Mouse (Mus musculus) heart, embryonic 15.5 days (tissue): Measurements from ENCODE around the gene Amz2. TPM values are rescaled to one million over a fixed set of nuclear protein-coding genes. Genes with fewer than 3 reads are reported as not detected.
"Not testable (repeated sequence)": the region's sequence is repeated elsewhere in the genome, so short reads cannot be mapped to it uniquely, and the experiment has no call there.

Source experiments
- ATAC-seq: fragments of 200-750 bp; cut with Nextera tagmentation; replicated peaks from 2 replicates; pipeline ENCODE4 v1.8.0; 2017; ENCODE audit warnings: low read depth, moderate TSS enrichment; ENCODE audit not compliant: insufficient number of reproducible peaks, insufficient read depth, low FRiP score
- H3K27ac ChIP-seq: fragments of 300-500 bp; sonication (generic); 2 replicates; pipeline ENCODE4 v1.5.1; 2015; ENCODE audit warnings: mild to moderate bottlenecking, inconsistent platforms
- H3K27me3 ChIP-seq: fragments of 300-500 bp; sonication (generic); 2 replicates; pipeline ENCODE4 v1.6.1; 2015; ENCODE audit warnings: inconsistent platforms
- H3K36me3 ChIP-seq: fragments of 300-500 bp; sonication (generic); 2 replicates; pipeline ENCODE4 v1.6.1; 2015; ENCODE audit warnings: mild to moderate bottlenecking, inconsistent platforms
- H3K4me1 ChIP-seq: fragments of 300-500 bp; sonication (generic); replicated peaks from 2 replicates; pipeline ENCODE4 v1.6.1; 2015; ENCODE audit warnings: inconsistent platforms
- H3K4me2 ChIP-seq: fragments of 300-500 bp; sonication (generic); 2 replicates; pipeline ENCODE4 v1.6.1; 2015; ENCODE audit warnings: inconsistent platforms, mild to moderate bottlenecking, moderate library complexity
- H3K4me3 ChIP-seq: fragments of 300-500 bp; sonication (generic); 2 replicates; pipeline ENCODE4 v1.5.1; 2015; ENCODE audit warnings: mild to moderate bottlenecking, inconsistent platforms
- H3K9ac ChIP-seq: fragments of 300-500 bp; sonication (generic); 2 replicates; pipeline ENCODE4 v1.6.1; 2015; ENCODE audit warnings: mild to moderate bottlenecking, inconsistent platforms
- H3K9me3 ChIP-seq: fragments of 300-500 bp; sonication (generic); replicated peaks from 2 replicates; pipeline ENCODE4 v1.6.1; 2016; ENCODE audit warnings: inconsistent platforms
- WGBS: fragments of 180-500 bp; shearing (Covaris S2); methylation state at CpG from one replicate; pipeline ENCODE4 v1.1.7; 2015; ENCODE audit warnings: mixed read lengths; 5-methylcytosine and 5-hydroxymethylcytosine counted together
- polyA plus RNA-seq: library from polyadenylated mRNA; unstranded; fragments of >200 nt; fragmentation: Nextera tagmentation; extraction: Ambion mirVana; gene quantifications from 2 replicates; pipeline ENCODE4 v1.2.1, GENCODE M21; 2015

Amz2 gene
- polyA plus RNA-seq, 1 experiment from 2014 or later, result 33.0 TPM

GRCm38 (mm10) chr11:109479575-109480285, 54.0 kb downstream of the Amz2 start:
- no peaks in the 10 kb centered on the region for H3K36me3 ChIP-seq
- H3K9me3 ChIP-seq, result no peaks in the 10 kb centered on the region
- peaks cover 2% of the 10 kb centered on the region; the same call in 1 of the 2 replicates for H3K27me3 ChIP-seq
- no peak overlapping the region for H3K4me3 ChIP-seq
- H3K9ac ChIP-seq, result no peak overlapping the region
- no peak overlapping the region for H3K4me2 ChIP-seq
- H3K4me1 ChIP-seq, result no peaks in the 10 kb centered on the region; the same call in 1 of the 2 replicates
- 69% methylated on average over 16 of the region's 16 CpGs for WGBS
- ATAC-seq, result no peak
- no peak overlapping the region for H3K27ac ChIP-seq

GRCm38 (mm10) chr11:109480440-109480839, 54.7 kb downstream of the Amz2 start:
- no peak overlapping the region for H3K4me2 ChIP-seq
- no peaks in the 10 kb centered on the region for H3K27me3 ChIP-seq
- no peaks in the 10 kb centered on the region for H3K36me3 ChIP-seq
- 57% methylated on average over 8 of the region's 8 CpGs for WGBS
- H3K4me3 ChIP-seq, result no peak overlapping the region
- H3K9ac ChIP-seq, result no peak overlapping the region
- H3K9me3 ChIP-seq, result no peaks in the 10 kb centered on the region
- H3K4me1 ChIP-seq, result no peaks in the 10 kb centered on the region; the same call in 1 of the 2 replicates
- H3K27ac ChIP-seq, result no peak overlapping the region
- no peak for ATAC-seq

GRCm38 (mm10) chr11:109485398-109486045, 59.8 kb downstream of the Amz2 start:
- no peak for ATAC-seq
- H3K36me3 ChIP-seq, result no peaks in the 10 kb centered on the region
- no peak overlapping the region for H3K9ac ChIP-seq
- H3K27ac ChIP-seq, result no peak overlapping the region
- WGBS, result 80% methylated on average over 15 of the region's 15 CpGs
- no peaks in the 10 kb centered on the region for H3K9me3 ChIP-seq
- no peaks in the 10 kb centered on the region for H3K4me1 ChIP-seq
- H3K4me2 ChIP-seq, result no peak overlapping the region
- no peak overlapping the region for H3K4me3 ChIP-seq
- H3K27me3 ChIP-seq, result no peaks in the 10 kb centered on the region

- ATAC-seq, result no peak
- H3K4me2 ChIP-seq, result no peak overlapping the region
- H3K27me3 ChIP-seq, result no peaks in the 10 kb centered on the region
- no peak overlapping the region for H3K9ac ChIP-seq
- WGBS, result 53% methylated on average over 1 of the region's 1 CpGs
- no peaks in the 10 kb centered on the region for H3K9me3 ChIP-seq
- H3K27ac ChIP-seq, result no peak overlapping the region
- no peaks in the 10 kb centered on the region for H3K36me3 ChIP-seq
- H3K4me1 ChIP-seq, result no peaks in the 10 kb centered on the region
- H3K4me3 ChIP-seq, result no peak overlapping the region
These were observed 61.4 kb downstream of the Amz2 start for GRCm38 (mm10) chr11:109487111-109487510.

GRCm38 (mm10) chr11:109487991-109488684, 62.4 kb downstream of the Amz2 start:
- ATAC-seq, result no peak
- no peaks in the 10 kb centered on the region for H3K9me3 ChIP-seq
- no peak overlapping the region for H3K4me3 ChIP-seq
- no peak overlapping the region for H3K9ac ChIP-seq
- no peak overlapping the region for H3K4me2 ChIP-seq
- H3K4me1 ChIP-seq, result no peaks in the 10 kb centered on the region
- no peak overlapping the region for H3K27ac ChIP-seq
- no peaks in the 10 kb centered on the region for H3K27me3 ChIP-seq
- no peaks in the 10 kb centered on the region for H3K36me3 ChIP-seq
- WGBS, result 74% methylated on average over 10 of the region's 10 CpGs

GRCm38 (mm10) chr11:109489763-109490162, 64.0 kb downstream of the Amz2 start:
- 72% methylated on average over 2 of the region's 2 CpGs for WGBS
- no peak overlapping the region for H3K27ac ChIP-seq
- H3K4me3 ChIP-seq, result no peak overlapping the region
- H3K9ac ChIP-seq, result no peak overlapping the region
- H3K9me3 ChIP-seq, result no peaks in the 10 kb centered on the region
- no peaks in the 10 kb centered on the region; the same call in 1 of the 2 replicates for H3K27me3 ChIP-seq
- no peak overlapping the region for H3K4me2 ChIP-seq
- no peaks in the 10 kb centered on the region for H3K36me3 ChIP-seq
- peaks cover 2% of the 10 kb centered on the region for H3K4me1 ChIP-seq
- no peak for ATAC-seq

GRCm38 (mm10) chr11:109491844-109492243, 66.1 kb downstream of the Amz2 start:
- H3K27ac ChIP-seq, result no peak overlapping the region
- no peak for ATAC-seq

GRCm38 (mm10) chr11:109492847-109493464, 67.2 kb downstream of the Amz2 start:
- H3K4me3 ChIP-seq, H3K27me3 ChIP-seq, H3K27ac ChIP-seq, H3K4me2 ChIP-seq, ATAC-seq, H3K36me3 ChIP-seq, H3K9ac ChIP-seq, H3K9me3 ChIP-seq: not testable (repeated sequence)
- 58% methylated on average over 8 of the region's 8 CpGs for WGBS
- peaks cover 17% of the 10 kb centered on the region for H3K4me1 ChIP-seq

More at GRCm38 (mm10) chr11:109491844-109492243, 66.1 kb downstream of the Amz2 start:
- Histone ChIP-seq H3K4me2 (no peak overlapping the region), H3K4me3 (no peak overlapping the region), H3K27me3 (no peaks in the 10 kb centered on the region; the same call in 1 of the 2 replicates), H3K9me3 (no peaks in the 10 kb centered on the region), H3K4me1 (peaks cover 17% of the 10 kb centered on the region), H3K36me3 (no peaks in the 10 kb centered on the region), H3K9ac (no peak overlapping the region)
- 78% methylated on average over 4 of the region's 4 CpGs for WGBS

GRCm38 (mm10) chr11:109494890-109495770, 69.4 kb downstream of the Amz2 start:
- Histone ChIP-seq H3K36me3 (no peaks in the 10 kb centered on the region), H3K4me2 (0 out of 2 replicates have a peak overlapping the region, but pooled peaks have one; percentile 8), H3K9me3 (no peaks in the 10 kb centered on the region), H3K9ac (no peak overlapping the region), H3K27ac (no peak overlapping the region), H3K27me3 (no peaks in the 10 kb centered on the region; the same call in 1 of the 2 replicates), H3K4me3 (no peak overlapping the region), H3K4me1 (peaks cover 22% of the 10 kb centered on the region)
- 33% methylated on average over 24 of the region's 24 CpGs for WGBS
- ATAC-seq, result no peak

GRCm38 (mm10) chr11:109495771-109496474, 70.2 kb downstream of the Amz2 start:
- no peaks in the 10 kb centered on the region for H3K36me3 ChIP-seq
- peaks cover 22% of the 10 kb centered on the region for H3K4me1 ChIP-seq
- H3K9ac ChIP-seq, result no peak overlapping the region
- H3K27ac ChIP-seq, result no peak overlapping the region
- ATAC-seq, result peak; percentile 38; the same call in 1 of the 2 replicates
- 59% methylated on average over 14 of the region's 14 CpGs for WGBS
- H3K9me3 ChIP-seq, result no peaks in the 10 kb centered on the region
- no peak overlapping the region for H3K4me2 ChIP-seq
- no peak overlapping the region for H3K4me3 ChIP-seq
- no peaks in the 10 kb centered on the region; the same call in 1 of the 2 replicates for H3K27me3 ChIP-seq
